Mouse (Mus musculus): ENCODE data around the gene Tmem9b.

The Tmem9b gene

DNA sequence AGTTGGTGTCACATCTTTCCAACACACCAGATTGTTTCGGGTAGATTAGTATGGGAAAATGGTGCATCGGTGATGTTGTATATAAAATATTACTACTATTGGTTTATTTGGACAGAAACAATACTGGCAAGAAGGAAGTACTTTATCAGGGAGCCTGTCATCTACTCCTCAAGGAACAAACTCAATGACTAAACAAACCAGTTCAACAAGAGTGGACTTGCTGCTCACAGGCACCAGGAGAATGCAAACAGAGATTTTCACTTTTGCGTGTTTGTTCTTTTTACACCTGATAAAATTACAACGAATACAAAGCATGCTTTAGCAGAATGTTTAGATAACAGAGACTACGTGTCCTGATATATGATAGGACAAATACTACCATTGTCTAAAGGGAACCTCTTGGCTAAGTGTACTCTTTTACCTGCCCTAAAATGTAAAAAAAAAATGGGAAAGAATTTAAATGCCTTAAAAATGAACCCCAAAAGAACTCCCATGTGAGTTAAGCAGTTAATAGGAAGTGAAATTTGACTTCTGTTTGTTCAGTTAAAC, 12.8 kb downstream of the Tmem9b start:
- DNase-seq (ENCODE audit: low read depth, low spot score) = no peak

GRCm38 (mm10) chr7:109734806-109735205, 17.9 kb downstream of the Tmem9b start:
- no peak for DNase-seq (ENCODE audit: low read depth, low spot score)

DNA sequence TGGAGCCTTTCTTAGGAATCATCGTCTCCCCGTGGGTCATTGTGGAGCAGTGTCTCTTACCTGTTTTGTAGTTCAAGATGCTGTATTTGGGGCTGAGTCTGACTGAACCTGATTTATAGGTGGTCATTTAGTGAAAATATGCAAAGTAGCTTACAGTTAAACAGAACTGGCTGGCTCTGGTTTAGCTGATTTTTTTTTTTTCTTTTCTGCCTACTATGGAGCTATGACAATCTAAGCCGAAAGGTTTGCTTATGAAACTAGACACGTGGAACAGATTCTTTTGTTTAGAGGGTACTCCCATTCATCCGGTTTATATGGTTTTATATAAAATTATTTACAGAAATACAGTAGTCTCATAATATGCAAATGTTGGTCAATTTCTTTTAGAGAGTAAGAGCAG, 21.0 kb downstream of the Tmem9b start, which contains the start of gene Ascl3:
Gene Ascl3 (minus strand): TSS at position 101 of the 400 bp plus-strand sequence.
- DNase-seq (ENCODE audit: low read depth, low spot score) = no peak

GRCm38 (mm10) chr7:109723697-109724096, 29.0 kb downstream of the Tmem9b start, which contains the start of gene BC051019:
Gene BC051019 (minus strand): TSS chr7:109723850.
- no peak for DNase-seq (ENCODE audit: low read depth, low spot score)

DNA sequence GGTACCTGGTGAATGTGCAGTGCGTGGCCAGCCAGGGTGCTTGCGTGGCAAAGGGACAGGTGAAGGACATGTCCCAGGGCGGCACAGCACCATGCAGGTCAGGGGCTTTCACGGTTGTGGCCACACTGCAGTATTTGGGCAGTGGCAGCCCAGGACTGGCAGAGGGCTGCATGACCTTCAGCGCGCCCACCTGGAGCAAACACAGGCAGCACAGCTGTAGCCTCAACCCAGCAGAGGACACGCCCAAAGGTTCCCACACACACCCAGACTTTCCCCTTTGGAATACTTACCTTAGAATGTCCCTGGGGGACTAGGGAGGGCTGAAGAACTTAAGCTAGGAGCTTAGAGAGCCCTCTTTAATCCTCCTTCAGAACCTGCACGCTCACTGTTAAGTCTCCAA, 29.6 kb downstream of the Tmem9b start:
- DNase-seq (ENCODE audit: low read depth, low spot score) = no peak

DNA sequence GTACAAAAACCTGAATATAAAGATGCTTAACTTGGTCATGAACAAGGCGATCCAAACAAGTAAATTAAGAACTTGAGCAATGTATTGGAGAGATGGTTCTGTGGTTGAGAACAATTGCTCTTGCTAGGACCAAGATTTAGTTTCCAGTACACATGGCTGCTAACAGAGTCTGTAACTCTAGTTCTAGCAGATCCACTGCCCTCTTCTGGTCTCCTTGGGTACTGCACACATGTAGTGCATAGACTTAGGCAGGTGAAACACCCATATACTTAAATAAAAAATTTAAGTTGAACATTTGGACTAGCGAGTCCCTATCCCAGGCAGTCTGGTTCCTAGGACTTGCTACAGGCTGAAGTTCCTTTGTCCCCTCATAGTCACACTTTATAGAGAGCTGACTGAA, 30.1 kb downstream of the Tmem9b start:
- DNase-seq (ENCODE audit: low read depth, low spot score) = no peak

GRCm38 (mm10) chr7:109719286-109719685, 33.4 kb downstream of the Tmem9b start:
- peak; percentile 49 for DNase-seq (ENCODE audit: low read depth, low spot score)

DNA sequence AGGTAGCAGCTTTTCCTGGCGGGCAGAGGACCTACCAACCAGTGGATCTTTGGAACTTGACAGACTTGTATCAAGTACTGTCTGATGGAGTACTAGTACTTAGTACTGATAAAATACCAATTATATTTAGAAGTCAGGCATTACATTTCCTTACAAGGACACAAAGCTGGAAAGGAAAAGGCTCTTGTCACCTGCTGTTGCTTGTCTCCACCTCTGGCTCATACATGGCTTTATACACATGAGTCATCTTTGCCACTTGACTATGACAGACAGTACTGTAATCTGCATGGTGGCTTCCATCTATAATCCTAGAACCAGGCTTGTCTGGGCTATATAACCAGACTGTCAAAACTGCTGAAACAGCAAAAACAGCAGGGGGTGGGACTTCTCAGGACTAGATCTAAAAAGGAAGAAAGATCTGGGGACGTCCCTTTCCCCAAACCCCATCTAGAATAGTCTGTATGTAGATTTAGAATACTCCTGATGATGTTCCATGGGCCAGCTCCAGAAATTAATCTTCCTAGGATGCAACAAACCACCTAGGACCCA, 39.2 kb downstream of the Tmem9b start:
- DNase-seq (ENCODE audit: low read depth, low spot score) = no peak

DNA sequence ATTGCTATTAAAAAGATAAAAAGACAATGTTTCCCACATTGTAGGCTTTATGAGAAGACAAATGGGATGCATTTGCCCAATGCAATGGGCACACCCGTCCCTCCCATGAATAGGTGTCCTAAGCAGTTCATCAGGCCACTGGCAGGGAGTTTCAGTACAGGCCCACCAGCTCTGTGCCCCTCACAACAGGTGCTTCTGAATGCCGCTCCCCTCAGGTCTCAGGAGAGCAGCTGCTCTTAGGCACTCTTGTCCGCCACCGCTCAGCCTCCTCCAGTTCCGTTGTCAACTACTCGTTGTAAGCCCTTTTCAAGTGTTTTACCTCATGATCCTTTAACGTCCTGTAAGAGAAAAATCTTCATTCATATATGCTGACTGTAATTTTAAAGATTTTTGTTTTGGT, 40.5 kb downstream of the Tmem9b start:
- no peak for DNase-seq (ENCODE audit: low read depth, low spot score)

DNA sequence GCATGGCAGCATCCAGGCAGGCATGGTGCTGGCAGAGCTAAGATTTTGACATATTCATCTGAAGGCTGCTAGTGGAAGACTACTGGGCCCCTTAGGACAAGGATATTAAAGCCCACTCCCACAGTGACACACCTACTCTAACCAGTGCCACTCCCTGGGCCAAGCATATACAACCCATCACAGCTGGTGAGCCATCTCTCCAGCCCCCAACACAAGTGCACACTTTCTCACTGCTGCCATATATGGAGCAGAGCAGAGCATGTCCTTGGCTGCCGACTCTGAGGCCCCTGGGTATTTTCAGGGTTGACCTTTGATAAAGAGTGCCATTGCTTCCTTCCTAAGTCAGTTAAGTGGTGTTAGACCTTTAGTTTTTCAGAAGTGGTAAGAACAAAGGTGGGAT, 42.6 kb downstream of the Tmem9b start:
- no peak for DNase-seq (ENCODE audit: low read depth, low spot score)

GRCm38 (mm10) chr7:109708961-109709382, 43.7 kb downstream of the Tmem9b start:
- DNase-seq (ENCODE audit: low read depth, low spot score) = peak; percentile 40

GRCm38 (mm10) chr7:109707023-109707785, 45.5 kb downstream of the Tmem9b start:
- peak; percentile 31 for DNase-seq (ENCODE audit: low read depth, low spot score)

DNA sequence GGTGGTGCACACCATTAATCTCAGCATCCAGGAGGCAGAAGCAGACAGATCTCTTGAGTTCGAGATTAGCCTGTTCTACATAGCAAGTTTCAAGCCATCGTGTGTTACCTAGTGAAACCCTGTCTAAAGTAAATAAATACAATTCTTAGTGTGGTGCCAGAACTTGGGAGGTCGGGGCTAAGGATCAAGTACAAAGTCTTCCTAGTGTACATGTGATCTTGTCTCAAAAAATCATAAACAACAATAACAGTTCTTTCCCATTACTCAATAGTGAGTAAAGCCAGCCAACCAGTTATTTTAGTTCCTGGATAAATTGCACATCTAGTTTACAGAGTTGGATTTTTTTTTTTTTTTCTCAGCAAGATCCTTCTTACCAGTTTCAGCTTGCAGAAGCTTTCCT, 48.2 kb downstream of the Tmem9b start:
- no peak for DNase-seq (ENCODE audit: low read depth, low spot score)

DNA sequence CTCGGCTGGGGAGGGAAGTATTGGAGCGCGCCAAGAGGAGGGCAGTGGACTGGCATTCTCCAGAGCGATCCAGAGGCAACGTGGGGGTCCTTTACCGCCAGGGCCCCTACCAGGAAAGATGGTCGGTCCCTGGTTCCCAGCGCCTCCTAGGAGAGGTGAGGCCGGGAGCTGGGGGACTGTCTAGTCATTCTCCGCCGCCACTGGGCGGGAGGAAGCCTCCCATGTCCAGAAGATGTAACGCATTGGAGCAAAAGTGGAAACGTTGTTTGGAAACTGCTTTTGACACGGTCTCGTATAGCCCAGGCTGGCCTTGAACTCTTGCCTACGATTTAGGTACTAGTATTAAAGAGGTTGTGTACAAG, 48.7 kb downstream of the Tmem9b start:
- DNase-seq (ENCODE audit: low read depth, low spot score) = no peak

DNA sequence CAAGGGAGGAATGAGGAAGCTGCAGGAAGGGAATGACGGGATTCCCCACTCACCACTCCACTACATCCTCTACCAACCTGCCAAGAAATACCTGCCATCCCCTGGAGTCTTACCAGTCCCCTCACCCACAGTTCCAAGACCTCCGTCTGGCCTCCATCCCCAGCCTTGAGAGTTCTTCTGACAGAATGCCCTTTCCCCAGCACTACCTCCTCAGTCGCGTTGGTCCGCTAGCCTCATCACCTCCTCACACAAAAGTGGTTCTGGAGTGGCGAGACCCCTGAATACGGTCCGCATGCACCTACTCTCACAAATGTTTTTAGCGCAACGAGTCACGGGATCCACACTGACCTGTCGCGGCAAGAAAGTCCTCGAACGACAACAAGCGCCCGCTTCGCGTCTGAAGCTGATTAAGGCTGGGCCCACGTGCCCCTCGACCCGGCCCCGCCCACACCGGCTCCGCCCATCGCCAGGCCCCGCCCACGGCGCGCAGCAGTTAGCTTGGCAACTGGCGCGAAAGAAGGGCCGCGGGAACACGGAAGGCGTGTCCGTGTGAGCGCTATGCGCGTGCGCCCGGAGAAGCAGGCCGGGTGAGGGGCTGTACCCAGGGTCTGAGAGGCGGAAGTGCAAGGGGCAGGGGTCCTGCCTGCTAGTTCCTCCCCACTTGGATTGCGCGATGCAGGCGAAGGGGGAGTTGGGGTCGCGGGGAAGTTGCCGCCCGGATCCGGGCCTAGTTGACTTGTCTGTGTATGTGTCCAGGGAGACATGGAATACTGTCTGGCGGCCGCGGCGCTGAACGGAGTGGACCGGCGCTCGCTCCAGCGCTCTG, 49.3 kb downstream of the Tmem9b start, which contains the start of the genes St5 and Akip1:
Gene St5 (minus strand): TSS at position 416 of the 826 bp plus-strand sequence.
Gene Akip1 (plus strand): TSS at position 501 of the 826 bp plus-strand sequence.
- DNase-seq (ENCODE audit: low read depth, low spot score) = peak; percentile 97

DNA sequence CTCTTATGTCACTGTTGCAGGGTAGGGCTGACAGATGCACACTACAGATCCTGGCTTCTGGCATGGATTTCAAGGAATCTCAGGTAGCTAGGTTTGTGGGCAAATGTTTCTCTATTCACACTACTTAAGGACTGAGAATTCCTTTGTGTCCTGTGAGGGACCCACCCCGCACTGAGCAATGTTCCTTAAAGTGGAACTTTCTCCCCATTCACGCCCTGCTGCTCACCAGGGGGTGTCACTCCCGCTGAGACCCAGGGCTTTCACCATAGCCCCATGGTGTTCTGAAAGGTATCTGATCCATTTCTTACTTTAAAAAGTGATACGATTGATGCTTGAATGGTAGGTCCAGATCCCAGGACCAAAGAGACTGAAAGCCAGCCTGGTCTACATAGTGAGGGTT, 50.0 kb downstream of the Tmem9b start:
- DNase-seq (ENCODE audit: low read depth, low spot score) = no peak

DNA sequence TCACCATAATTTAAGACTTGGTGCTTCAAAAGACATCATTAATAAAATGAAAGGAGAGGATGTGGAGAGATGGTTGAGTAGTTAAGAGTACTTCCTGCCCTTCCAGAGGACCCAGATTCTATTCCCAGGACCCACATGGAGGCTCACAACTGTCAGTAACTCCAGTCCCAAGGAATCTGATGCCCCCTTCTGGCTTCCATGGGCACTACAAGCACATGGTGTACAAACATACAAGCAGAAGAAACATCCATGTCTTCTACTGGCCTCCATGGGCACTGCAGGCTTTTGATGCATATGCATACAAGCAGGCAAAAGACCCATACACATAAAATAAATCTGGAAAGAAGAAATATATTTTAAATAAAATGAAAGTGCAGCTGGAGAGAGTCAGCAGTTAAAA, 52.5 kb downstream of the Tmem9b start:
- no peak for DNase-seq (ENCODE audit: low read depth, low spot score)

- no peak for DNase-seq (ENCODE audit: low read depth, low spot score)
Measured at GRCm38 (mm10) chr7:109695339-109695726, 57.3 kb downstream of the Tmem9b start.

DNA sequence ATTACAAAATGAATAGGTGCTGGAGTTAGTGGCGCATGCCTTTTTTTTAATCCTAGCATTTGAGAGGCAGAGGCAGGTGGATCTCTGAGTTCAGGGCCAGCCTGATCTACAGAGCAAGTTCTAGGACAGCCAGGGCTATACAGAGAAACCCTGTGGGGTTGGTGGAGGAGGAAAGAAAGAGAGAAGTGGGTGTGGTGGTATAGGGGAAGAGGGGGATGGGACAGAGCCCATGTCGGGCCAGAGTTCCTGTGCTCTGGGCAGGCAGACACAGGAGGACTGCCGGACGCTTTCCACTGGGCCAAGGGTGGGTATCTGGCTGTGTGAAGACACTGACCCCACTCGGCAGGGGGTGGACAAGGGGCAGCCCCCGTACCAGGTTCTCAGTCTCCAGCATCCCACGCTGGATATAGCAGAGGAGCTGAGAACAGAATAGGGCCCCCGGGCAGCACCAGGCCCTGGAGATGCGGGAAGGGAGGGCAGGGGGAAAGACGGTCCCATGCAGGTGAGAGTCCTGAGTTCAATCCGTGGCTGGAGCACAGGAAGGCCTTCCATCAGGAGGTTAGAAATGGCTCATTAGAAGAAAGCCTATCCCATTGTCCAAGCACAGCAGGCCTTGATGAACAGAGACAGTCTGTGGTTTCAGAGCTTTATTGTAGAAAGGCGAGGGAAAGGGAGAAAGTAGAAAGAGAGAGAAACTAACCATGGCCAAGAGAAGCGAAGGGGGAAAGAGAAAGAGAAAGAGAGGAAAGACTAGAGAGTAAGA, 57.9 kb downstream of the Tmem9b start:
- DNase-seq (ENCODE audit: low read depth, low spot score) = no peak

DNA sequence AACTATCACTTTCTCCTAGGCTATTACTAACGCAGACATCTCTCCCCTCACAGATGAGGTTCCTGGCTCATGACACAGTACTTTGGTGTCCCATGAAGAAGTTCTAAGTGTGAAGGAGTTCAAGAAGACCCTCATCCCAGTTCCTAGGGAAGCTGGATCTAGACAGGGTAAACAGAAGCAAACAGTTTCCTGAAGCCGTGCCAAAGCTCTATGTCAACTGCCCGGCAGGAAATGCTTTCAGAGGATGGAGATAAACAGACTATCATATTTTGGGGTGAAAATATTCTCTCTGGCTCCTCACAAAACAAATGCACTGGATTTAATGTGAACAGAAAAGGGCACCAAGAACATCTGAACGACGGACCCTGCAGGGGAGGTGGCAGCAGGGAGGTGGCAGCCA, 61.7 kb downstream of the Tmem9b start:
- DNase-seq (ENCODE audit: low read depth, low spot score) = no peak

DNA sequence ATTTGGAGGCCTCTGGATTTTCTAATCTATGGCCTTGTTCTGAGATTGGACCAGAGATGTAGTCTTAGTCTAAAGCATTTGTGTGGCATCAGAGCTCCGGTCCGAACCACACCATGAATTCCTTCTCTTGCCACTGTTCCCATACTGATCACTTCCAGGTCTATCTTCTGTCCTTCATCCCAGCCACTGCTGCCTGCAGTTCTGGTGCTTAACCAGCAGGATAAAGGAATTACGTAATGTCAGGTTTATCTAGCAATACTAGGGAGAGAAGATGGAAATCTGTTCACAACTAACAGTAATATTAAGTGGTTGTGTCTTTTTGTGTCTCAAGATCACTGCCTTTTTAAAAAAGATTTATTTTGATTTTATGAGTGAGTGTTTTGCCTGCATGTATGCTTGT, 62.6 kb downstream of the Tmem9b start:
- no peak for DNase-seq (ENCODE audit: low read depth, low spot score)

All from forelimb bud, embryonic 11.5 days (tissue).